Mouse (Mus musculus) stomach, embryonic 14.5 days (tissue): ENCODE measurements around the gene Esrrb. TPM values are rescaled to one million over a fixed set of nuclear protein-coding genes. Genes with fewer than 3 reads are reported as not detected.

ENCODE experiments used
- ATAC-seq: fragments of 200-750 bp; cut with Nextera tagmentation; 2 replicates; pipeline ENCODE4 v1.8.0; 2017; ENCODE audit warnings: low read depth, moderate TSS enrichment; ENCODE audit not compliant: insufficient number of reproducible peaks, insufficient read depth, low FRiP score
- H3K27ac ChIP-seq: fragments of 300-500 bp; sonication (generic); 2 replicates; pipeline ENCODE4 v1.5.1; 2014; ENCODE audit warnings: mild to moderate bottlenecking, low read length, moderate library complexity, mixed read lengths
- H3K27me3 ChIP-seq: fragments of 300-500 bp; sonication (generic); 2 replicates; pipeline ENCODE4 v1.6.1; 2014; ENCODE audit warnings: low read length, control low read depth, mixed read lengths; ENCODE audit not compliant: control insufficient read depth, insufficient read depth
- H3K36me3 ChIP-seq: fragments of 300-500 bp; sonication (generic); 2 replicates; pipeline ENCODE4 v1.6.1; 2014; ENCODE audit warnings: mild to moderate bottlenecking, control low read depth, low read length, moderate library complexity, mixed read lengths; ENCODE audit not compliant: control insufficient read depth, insufficient read depth
- H3K4me1 ChIP-seq: fragments of 300-500 bp; sonication (generic); 2 replicates; pipeline ENCODE4 v1.6.1; 2014; ENCODE audit warnings: low read length, control low read depth, mixed read lengths; ENCODE audit not compliant: control insufficient read depth, insufficient read depth
- H3K4me2 ChIP-seq: fragments of 300-500 bp; sonication (generic); replicated peaks from 2 replicates; pipeline ENCODE4 v1.6.1; 2014; ENCODE audit warnings: low read depth, low read length, control low read depth
- H3K4me3 ChIP-seq: fragments of 300-500 bp; sonication (generic); 2 replicates; pipeline ENCODE4 v1.5.1; 2014; ENCODE audit warnings: low read depth, low read length, control low read depth
- H3K9ac ChIP-seq: fragments of 300-500 bp; sonication (generic); replicated peaks from 2 replicates; pipeline ENCODE4 v1.6.1; 2014; ENCODE audit warnings: low read depth, mild to moderate bottlenecking, control low read depth, low read length, moderate library complexity, mixed read lengths
- H3K9me3 ChIP-seq: fragments of 300-500 bp; sonication (generic); 2 replicates; pipeline ENCODE4 v1.6.1; 2016; ENCODE audit warnings: low read depth, low read length, control low read depth; ENCODE audit not compliant: control insufficient read depth
- WGBS: fragments of 180-500 bp; shearing (Covaris S2); extraction: QIAGEN DNeasy Blood & Tissue Kit; methylation state at CpG from one replicate; pipeline ENCODE4 v1.1.7; 2014; 5-methylcytosine and 5-hydroxymethylcytosine counted together
- polyA plus RNA-seq: library from polyadenylated mRNA; unstranded; fragments of >200 nt; fragmentation: Nextera tagmentation; extraction: Ambion mirVana; gene quantifications from 2 replicates; pipeline ENCODE4 v1.2.1, GENCODE M21; 2014

Esrrb gene
- polyA plus RNA-seq, 1 experiment from 2014 or later, result 0.22 TPM

GRCm38 (mm10) chr12:86349477-86349876 is 11.4 kb upstream of the Esrrb start:
- H3K27me3 ChIP-seq, result no peaks in the 10 kb centered on the region
- H3K9me3 ChIP-seq, result no peaks in the 10 kb centered on the region
- H3K36me3 ChIP-seq, result no peaks in the 10 kb centered on the region
- 72% methylated on average over 8 of the region's 8 CpGs for WGBS
- H3K4me2 ChIP-seq, result no peak overlapping the region
- no peak overlapping the region for H3K27ac ChIP-seq
- no peaks in the 10 kb centered on the region for H3K4me1 ChIP-seq
- ATAC-seq, result no peak
- no peak overlapping the region for H3K9ac ChIP-seq
- H3K4me3 ChIP-seq, result no peak overlapping the region

DNA sequence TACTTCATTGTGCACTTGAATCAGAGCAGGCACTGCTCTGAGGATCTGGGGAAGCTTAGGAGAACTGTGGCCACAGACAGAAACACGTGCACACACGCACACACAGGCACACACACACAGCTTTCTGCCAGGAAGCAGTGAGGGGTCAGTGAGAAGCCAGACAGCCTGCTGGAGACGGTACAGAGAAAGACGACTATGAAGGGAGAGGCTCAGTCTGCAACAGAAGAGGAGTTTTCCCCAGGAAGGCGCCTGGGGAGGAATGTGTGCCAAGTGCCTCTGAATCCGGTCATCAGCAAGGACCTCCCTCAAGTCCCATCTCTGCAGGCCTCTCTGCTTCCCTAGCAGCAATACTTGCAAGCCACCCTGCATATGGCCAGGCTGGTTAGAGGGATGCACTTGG is 1.5 kb upstream of the Esrrb start:
- Histone ChIP-seq H3K4me2 (no peak overlapping the region), H3K9me3 (no peaks in the 10 kb centered on the region), H3K27ac (no peak overlapping the region), H3K9ac (no peak overlapping the region), H3K4me3 (no peak overlapping the region), H3K4me1 (peaks cover 2% of the 10 kb centered on the region; the same call in 1 of the 2 replicates), H3K36me3 (no peaks in the 10 kb centered on the region), H3K27me3 (no peaks in the 10 kb centered on the region)
- 46% methylated on average over 6 of the region's 6 CpGs for WGBS
- ATAC-seq, result no peak

- Histone ChIP-seq H3K9ac (no peak overlapping the region), H3K4me2 (no peak overlapping the region), H3K27me3 (no peaks in the 10 kb centered on the region), H3K4me3 (no peak overlapping the region), H3K9me3 (no peaks in the 10 kb centered on the region), H3K27ac (no peak overlapping the region), H3K4me1 (peaks cover 2% of the 10 kb centered on the region; the same call in 1 of the 2 replicates), H3K36me3 (no peaks in the 10 kb centered on the region)
- 67% methylated on average over 8 of the region's 8 CpGs for WGBS
- no peak for ATAC-seq
Observed at GRCm38 (mm10) chr12:86359873-86360272, 1.0 kb upstream of the Esrrb start.

DNA sequence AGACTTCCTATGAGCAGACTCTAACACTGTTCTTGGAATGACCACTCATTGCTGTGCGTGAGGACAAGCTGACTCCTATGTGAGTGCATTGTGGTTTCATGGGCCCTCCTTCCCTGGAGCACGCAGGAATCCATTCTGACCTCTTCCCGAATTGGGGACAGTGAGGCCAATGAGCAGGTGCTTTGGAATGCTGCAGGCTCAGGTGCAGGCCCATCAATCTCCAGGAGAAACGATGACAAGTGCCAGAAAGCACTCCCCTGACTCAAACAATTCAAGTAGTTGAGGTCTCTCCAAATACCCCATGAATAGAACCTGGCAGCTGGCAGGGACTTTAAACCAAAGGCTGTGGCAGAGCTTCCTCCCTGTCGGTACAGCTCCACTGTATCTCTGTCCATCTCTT is 3.4 kb downstream of the Esrrb start:
- H3K4me2 ChIP-seq, result no peak overlapping the region
- no peaks in the 10 kb centered on the region for H3K27me3 ChIP-seq
- no peak overlapping the region for H3K27ac ChIP-seq
- ATAC-seq, result no peak
- no peaks in the 10 kb centered on the region for H3K36me3 ChIP-seq
- 15% methylated on average over 5 of the region's 5 CpGs for WGBS
- H3K4me1 ChIP-seq, result peaks cover 2% of the 10 kb centered on the region; the same call in 1 of the 2 replicates
- H3K4me3 ChIP-seq, result no peak overlapping the region
- H3K9me3 ChIP-seq, result no peaks in the 10 kb centered on the region
- H3K9ac ChIP-seq, result no peak overlapping the region

GRCm38 (mm10) chr12:86364756-86365155 is 3.8 kb downstream of the Esrrb start:
- WGBS, result 16% methylated on average over 5 of the region's 5 CpGs

GRCm38 (mm10) chr12:86370611-86371383 is 9.9 kb downstream of the Esrrb start:
- Histone ChIP-seq H3K4me2 (no peak overlapping the region), H3K27me3 (no peaks in the 10 kb centered on the region), H3K9ac (no peak overlapping the region), H3K9me3 (no peaks in the 10 kb centered on the region), H3K27ac (no peak overlapping the region), H3K4me1 (no peaks in the 10 kb centered on the region), H3K36me3 (no peaks in the 10 kb centered on the region), H3K4me3 (no peak overlapping the region)
- WGBS, result 86% methylated on average over 17 of the region's 17 CpGs
- no peak for ATAC-seq

More at GRCm38 (mm10) chr12:86364756-86365155, 3.8 kb downstream of the Esrrb start:
- Histone ChIP-seq H3K27ac (no peak overlapping the region), H3K4me2 (no peak overlapping the region), H3K4me1 (peaks cover 2% of the 10 kb centered on the region; the same call in 1 of the 2 replicates), H3K4me3 (no peak overlapping the region), H3K9me3 (no peaks in the 10 kb centered on the region), H3K9ac (no peak overlapping the region), H3K36me3 (no peaks in the 10 kb centered on the region), H3K27me3 (no peaks in the 10 kb centered on the region)
- ATAC-seq, result no peak

DNA sequence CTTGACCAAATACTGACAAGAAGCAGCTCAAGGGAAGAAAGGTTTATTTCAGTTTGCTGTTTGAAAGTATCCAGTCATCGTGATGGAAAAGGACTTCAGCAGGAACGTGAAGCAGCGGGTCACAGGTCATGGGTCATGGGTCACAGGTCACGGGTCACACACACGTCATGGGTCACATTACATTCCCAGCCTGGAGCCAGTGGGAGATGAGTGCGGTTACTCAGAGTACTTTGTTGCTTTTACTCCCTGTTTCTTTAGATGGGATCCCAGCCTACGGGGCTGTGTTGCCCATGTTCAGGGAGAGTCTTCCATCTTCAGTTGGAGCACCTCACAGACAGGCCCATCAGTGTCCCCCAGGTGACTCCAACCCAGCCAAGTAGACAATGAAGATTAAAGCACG is 13.4 kb downstream of the Esrrb start:
- Histone ChIP-seq H3K27ac (no peak overlapping the region), H3K9me3 (no peaks in the 10 kb centered on the region), H3K4me2 (no peak overlapping the region), H3K4me3 (no peak overlapping the region), H3K27me3 (peaks cover 2% of the 10 kb centered on the region; the same call in 1 of the 2 replicates), H3K4me1 (no peaks in the 10 kb centered on the region), H3K9ac (no peak overlapping the region), H3K36me3 (no peaks in the 10 kb centered on the region)
- WGBS, result 56% methylated on average over 8 of the region's 8 CpGs
- ATAC-seq, result no peak

DNA sequence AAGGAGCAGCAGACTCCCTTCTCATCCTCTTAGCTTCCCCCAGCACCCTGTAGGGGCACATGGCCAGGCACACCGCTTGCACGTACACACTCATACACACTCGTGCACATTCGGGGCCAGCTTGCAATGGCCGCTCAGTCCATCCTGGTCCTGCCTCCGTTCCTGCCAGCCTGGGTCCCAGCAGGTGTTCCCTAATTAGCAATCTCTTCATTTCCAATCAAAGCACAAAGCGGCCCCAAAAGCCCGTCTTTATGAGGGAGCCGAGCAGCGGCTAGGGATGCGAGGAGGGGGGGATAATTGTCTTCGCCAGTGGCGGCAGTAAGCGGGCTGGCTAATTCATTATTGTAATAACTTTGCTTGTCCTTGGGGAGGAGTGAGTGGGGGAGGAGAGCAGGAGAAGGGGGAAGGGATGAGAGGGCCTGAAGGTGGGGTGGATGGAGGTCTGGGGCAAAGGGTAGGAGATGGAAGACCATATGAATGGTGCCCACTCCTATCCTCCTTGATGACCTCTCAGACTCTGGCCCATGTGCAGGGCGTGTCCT is 18.8 kb downstream of the Esrrb start:
- Histone ChIP-seq H3K9me3 (no peaks in the 10 kb centered on the region), H3K9ac (no peak overlapping the region), H3K4me2 (no peak overlapping the region), H3K27ac (no peak overlapping the region), H3K27me3 (peaks cover 3% of the 10 kb centered on the region; the same call in 1 of the 2 replicates), H3K4me1 (no peaks in the 10 kb centered on the region), H3K36me3 (no peaks in the 10 kb centered on the region), H3K4me3 (no peak overlapping the region)
- WGBS, result 14% methylated on average over 15 of the region's 15 CpGs
- no peak for ATAC-seq
